In the genomic region with DNA sequence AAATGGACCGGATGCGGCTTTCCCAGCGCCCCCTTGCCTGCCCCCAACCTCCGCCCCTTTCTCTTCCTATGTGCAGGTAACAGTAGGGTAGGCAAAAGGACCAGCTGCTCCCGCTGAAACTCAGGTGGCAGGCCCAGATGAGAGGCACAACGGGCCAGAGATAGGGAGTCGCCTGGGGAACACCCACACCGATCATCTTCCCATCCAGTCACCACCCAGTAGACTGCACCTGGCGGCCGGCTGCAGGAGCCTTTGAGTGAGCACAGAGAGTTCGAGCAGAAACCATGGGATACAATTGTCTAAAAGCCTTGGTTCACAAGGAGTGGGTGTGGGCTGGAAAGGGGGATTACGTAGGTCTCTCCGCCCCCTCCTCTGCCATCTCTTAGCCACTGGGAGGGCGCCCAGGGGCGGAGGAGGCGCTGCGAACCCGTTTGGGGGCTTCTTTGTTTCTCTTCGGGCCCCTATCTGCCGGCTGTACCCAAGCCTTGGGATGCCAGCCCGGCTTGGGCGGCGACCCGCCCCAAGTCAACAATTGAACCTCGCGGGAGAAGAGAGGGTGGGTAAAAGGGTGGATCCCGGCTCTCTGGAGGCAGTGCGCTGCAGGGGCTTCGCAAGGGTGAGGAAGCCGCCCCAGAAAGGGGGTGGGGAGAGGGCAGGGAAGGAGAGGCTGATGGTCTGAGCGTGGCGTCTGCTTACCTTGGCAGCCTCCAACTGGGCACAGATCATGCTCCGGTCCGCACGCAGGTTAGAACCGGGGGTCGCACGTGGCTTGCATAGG, we compare ENCODE assay signal across 9 mouse cellular contexts. TPM values are rescaled to one million over a fixed set of nuclear protein-coding genes. Genes with fewer than 3 reads are reported as not detected.
DNase-seq lines count a peak whose midpoint lies in the region; ATAC-seq lines count a peak whose summit lies in the region.
"Had no signal": no experiment of that assay in that cellular context is flagged by ENCODE, and none has a peak within 500 bp of the region (broad histone marks: within the 10 kb centered on the region; RNA-seq: fewer than 3 reads in every experiment).

No protein-coding gene starts in this region.

- H3K27me3 ChIP-seq in heart, embryonic 10.5 days (ENCODE audit: insufficient read depth, poor library complexity, severe bottlenecking): peaks cover 38% of the 10 kb centered on the region
- H3K27me3 ChIP-seq in stomach, embryonic 14.5 days (ENCODE audit: control insufficient read depth, insufficient read depth, low read length): no peaks in the 10 kb centered on the region
- H3K27me3 ChIP-seq: CH12.LX had no signal

- H3K9ac ChIP-seq in stomach, embryonic 14.5 days (replicated peaks; ENCODE audit: low read depth, low read length): peak overlapping the region; percentile 30; the same call in 1 of the 2 replicates

- no peaks in the 10 kb centered on the region for H3K9me3 ChIP-seq in heart, embryonic 10.5 days
- no peaks in the 10 kb centered on the region for H3K9me3 ChIP-seq in stomach, embryonic 14.5 days (ENCODE audit: control insufficient read depth, low read depth, low read length)

- peak overlapping the region; percentile 93 for H3K4me2 ChIP-seq in stomach, embryonic 14.5 days (replicated peaks; ENCODE audit: low read depth, low read length)

- H3K4me1 ChIP-seq in heart, embryonic 10.5 days: peaks cover 14% of the 10 kb centered on the region
- H3K4me1 ChIP-seq in stomach, embryonic 14.5 days (ENCODE audit: control insufficient read depth, insufficient read depth, low read length): no peaks in the 10 kb centered on the region

- peak overlapping the region; percentile 53; the same call in 1 of the 2 replicates for H3K27ac ChIP-seq in heart, embryonic 10.5 days
- 0 out of 2 replicates have a peak overlapping the region, but pooled peaks have one; percentile 33 for H3K27ac ChIP-seq in stomach, embryonic 14.5 days (ENCODE audit: low read length)

- no peak for DNase-seq in heart, embryonic 10.5 days (ENCODE audit: low spot score)
- no peak for DNase-seq in heart, adult 8-10 months (ENCODE audit: low spot score)
- DNase-seq in cerebellum, postnatal 10 days: peak; percentile 74 to 75
- peak; percentile 53 to 58 for DNase-seq in frontal cortex, postnatal 14 days (ENCODE audit: low spot score in 2 of 2)
- DNase-seq in layer of hippocampus, adult 9-11 months: peak; percentile 58
- DNase-seq in lung, postnatal 10 days: peak; percentile 2
- no peak for DNase-seq in urinary bladder, postnatal 14 days (ENCODE audit: low spot score)

- peak overlapping the region; percentile 66 for H3K4me3 ChIP-seq in heart, embryonic 10.5 days
- H3K4me3 ChIP-seq in stomach, embryonic 14.5 days (ENCODE audit: low read depth, low read length): peak overlapping the region; percentile 49

- 2% methylated on average over 38 of the region's 38 CpGs for WGBS in heart, embryonic 10.5 days
- WGBS in stomach, embryonic 14.5 days: 1% methylated on average over 38 of the region's 38 CpGs

- H3K36me3 ChIP-seq in heart, embryonic 10.5 days: no peaks in the 10 kb centered on the region
- H3K36me3 ChIP-seq in stomach, embryonic 14.5 days (ENCODE audit: control insufficient read depth, insufficient read depth, low read length): no peaks in the 10 kb centered on the region

- peak; percentile 85 for ATAC-seq in stomach, embryonic 14.5 days (ENCODE audit: insufficient number of reproducible peaks, insufficient read depth, low FRiP score, low read depth)

RNA-seq across cellular contexts. Expression of a gene that starts 0.7 kb away (rescaled TPM):
- polyA plus RNA-seq in heart, embryonic 10.5 days (2016; fragmentation: Nextera tagmentation; extraction: Ambion mirVana): 0.11 and 0.42 TPM in 2 replicates
- under 1 TPM in 3 of 4 experiments, not detected in 1; 0.06 to 0.33 (median 0.06) TPM for total RNA-seq in heart, adult 8-10 months (2022)
- polyA plus RNA-seq in stomach, embryonic 14.5 days (2014; fragmentation: Nextera tagmentation; extraction: Ambion mirVana): 1.2 and 1.4 TPM in 2 replicates
- total RNA-seq: CH12.LX had no signal

Comparison
In these comparisons a context has a peak if more than half of its experiments do, and no peak if none do; other contexts are left out.
1. DNase-seq: peak in cerebellum, postnatal 10 days (2 of 2), frontal cortex, postnatal 14 days (2 of 2), layer of hippocampus, adult 9-11 months (single experiment) and lung, postnatal 10 days (single experiment); none in heart, embryonic 10.5 days (single experiment), heart, adult 8-10 months (single experiment) and urinary bladder, postnatal 14 days (single experiment).